Mouse (Mus musculus): ENCODE measurements around the gene Popdc2.

Popdc2 gene

DNA sequence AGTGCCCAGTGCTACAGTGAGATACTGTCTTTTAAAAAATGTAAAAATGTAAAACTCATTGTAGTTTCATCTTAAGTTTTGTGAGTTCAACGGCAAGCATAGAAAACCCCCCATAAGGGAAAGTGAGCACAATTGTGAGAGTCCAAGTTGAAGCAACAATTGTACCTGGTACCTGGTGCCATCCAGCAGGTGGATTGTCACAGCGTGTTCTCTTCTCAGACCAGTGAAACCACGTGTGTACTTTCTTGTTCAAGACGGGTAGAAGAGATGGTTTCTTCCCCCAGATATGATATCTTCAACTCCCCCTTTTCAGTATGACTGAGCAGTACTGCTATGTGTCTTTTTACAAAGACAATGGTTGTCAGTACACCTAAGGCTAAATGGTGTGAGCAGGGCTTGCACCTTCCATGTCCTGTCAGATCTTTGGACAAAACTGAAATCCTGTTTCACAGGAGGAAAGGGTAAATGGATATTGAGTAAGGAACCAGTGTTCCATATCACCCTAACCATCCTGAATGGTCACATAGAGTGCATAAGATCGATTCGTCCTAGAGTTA, 3.7 kb upstream of the Popdc2 start:
- DNase-seq, result no peak

DNA sequence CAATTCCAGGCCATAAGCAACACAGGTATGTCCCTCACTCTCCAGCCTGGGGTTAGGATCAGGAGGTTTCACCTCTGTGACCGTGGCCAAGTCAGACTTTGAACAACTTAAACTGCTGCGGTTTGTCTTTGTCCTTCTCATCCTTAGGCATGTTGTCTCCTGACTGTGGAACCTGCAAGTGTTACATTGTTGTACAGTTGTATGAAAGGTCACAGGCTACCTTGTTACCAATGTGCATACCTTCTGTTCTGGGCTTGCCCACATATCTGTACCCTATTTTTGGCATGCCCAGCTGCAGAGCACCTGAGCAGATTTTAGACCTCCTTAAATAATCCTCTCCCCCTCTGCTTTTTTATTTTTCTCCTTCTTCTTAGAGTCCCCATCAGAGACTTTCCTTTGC, 2.8 kb upstream of the Popdc2 start:
- no peak for DNase-seq

DNA sequence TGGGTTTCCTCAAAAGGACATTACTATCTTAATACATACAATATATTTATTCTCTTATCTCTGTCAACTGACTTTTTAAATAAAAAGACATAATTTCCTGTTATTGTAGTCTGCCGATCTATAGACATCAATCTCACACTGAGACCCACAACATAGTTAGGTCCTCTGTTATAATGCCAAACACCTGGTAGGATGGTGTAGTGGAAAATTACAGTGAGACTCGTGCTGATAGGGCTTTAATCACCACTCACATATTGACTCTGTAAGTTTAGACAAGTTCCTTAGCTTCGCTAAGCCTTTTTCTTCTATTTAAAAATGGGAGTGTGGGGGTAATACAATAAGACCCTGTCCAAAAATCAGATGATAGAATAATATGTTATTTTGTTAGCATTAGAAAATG, 2.2 kb upstream of the Popdc2 start:
- DNase-seq, result no peak

DNA sequence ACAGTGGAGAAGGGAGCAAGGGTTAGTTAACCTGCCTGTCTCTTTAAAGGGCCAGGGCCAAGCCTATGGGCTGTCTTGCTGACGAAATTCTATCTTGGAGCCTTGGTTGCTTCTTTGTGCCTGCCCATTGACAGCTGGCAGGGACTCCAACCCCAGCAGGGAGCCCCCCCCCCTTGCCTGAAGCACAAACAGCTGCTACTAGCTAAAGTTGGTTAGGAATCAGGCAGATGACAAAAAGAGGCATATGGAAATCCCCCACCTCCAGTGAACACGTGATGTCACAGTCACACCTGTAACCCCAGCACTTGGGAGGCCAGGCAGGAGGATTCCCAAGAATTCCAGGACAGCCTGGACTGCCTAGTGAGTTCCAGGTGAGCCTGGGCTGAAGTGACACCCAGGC, 1.7 kb upstream of the Popdc2 start:
- no peak for DNase-seq

DNA sequence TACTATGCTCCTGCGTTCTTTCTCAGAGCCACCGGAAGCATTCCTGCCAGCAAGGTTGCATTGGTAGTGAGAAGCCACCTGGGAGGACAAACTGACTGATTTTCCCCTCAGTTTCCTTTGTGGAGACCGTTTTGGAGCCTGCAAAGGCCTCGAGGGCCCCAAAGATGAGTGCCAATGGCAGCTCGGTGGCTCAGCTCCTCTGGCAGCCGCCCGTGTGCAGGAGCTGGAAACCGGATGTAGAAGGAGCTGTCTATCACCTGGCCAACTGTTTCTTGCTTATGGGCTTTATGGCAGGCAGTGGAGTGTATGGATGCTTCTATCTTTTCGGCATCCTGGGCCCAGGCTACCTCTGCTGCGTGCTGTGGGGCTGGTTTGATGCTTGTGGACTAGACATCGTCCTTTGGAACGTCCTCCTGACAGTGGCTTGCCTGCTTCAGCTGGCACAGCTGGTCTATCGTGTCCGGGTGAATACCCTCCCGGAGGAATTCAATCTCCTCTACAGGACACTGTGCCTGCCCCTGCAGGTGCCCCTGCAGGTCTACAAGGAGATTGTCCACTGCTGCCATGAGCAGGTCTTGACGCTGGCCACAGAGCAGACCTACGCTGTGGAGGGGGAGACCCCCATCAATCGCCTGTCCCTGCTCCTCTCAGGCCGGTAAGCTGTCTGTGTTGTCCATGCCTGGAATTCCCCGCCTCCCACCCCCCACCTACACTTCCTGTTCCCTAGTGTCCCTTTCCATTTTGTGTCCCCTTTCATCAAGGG, 665 bp downstream of the Popdc2 start:
- no peak for DNase-seq

DNA sequence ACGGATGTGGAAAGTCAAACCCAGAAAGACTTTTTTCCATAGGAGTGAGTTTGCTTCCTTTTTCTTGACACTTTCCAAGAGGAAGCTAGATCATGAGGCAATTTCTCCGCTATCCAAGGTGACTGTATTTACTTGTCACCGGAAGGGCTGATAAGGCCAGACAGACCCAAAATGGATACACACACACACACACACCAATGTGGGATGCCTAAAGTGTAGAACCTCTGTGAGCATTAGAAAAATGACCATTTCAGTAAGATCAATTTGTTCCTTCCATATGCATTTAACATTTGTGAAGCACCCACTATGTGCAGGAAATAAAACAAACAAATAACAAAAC, 1.2 kb downstream of the Popdc2 start:
- DNase-seq, result no peak

DNA sequence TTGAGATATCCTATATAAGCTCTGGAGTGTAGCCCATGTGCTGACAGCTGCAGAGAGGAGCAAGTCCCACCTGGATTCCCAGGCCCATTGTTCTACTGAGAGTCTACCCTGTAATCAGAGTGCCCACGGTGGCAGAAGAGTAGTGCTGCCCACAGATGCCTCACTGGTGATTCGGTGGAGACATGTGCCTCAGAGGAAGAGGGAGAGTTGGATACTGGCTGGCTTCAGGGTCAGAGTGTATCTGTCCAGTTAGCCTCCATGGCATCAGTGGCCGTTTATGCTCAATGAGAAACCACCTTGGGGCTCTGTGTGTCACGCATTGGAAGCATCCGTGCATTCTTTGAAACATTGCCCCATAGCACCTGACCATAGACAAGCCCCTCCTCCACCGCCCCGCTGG, 1.6 kb downstream of the Popdc2 start:
- no peak for DNase-seq

DNA sequence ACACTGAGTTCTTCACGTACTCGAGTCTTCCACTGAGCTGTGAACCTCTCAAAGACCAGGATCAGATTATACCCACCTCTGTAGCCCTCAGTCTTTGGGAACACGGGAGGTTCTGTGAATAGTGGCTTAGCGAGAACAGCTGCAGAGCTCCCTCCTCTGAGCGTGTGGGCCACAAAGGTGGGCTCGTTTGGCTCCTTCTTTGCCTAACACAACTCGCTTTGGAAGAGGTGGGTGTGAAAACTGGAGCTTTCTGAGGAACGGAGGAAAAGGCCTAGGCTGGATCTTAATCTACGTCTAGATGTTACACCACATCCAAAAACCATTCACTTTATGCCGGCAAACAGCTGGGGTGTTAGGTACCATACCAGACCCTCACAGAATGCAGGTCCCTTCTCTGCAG, 3.4 kb downstream of the Popdc2 start:
- no peak for DNase-seq

DNA sequence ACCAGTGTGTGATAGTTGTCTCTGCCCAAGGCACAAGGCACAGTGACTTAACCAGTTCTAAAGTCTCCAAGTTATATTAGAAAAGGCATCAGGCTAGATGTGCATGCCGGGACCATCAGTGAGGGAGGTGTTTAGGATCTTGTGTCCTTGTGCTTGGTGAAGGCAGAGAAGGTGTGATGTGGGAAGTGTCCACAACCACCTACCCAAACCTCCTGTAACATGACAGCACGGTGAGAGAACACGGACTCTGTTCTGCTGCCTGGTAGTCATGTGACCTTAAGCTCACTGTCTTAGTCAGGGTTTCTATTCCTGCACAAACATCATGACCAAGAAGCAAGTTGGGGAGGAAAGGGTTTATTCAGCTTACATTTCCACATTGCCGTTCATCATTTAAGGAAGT, 4.2 kb downstream of the Popdc2 start:
- no peak for DNase-seq

DNA sequence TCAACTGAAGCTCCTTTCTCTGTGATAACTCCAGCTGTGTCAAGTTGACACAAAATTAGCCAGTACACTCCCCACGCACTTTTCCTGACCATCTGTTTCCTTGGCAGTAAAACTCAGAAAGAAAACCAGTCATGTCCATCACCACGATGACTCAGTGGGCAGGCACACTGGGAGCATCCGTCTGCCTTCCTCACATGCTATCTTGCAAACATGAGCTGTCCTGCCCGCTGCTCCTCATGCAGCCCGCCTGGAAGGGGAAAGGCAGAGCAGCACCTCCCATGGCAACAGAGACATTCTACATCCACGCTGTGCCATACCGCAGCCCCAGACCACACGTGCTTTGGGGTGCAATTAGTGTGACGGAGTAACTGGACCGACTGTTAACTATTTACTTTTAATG, 6.3 kb downstream of the Popdc2 start:
- DNase-seq, result no peak

DNA sequence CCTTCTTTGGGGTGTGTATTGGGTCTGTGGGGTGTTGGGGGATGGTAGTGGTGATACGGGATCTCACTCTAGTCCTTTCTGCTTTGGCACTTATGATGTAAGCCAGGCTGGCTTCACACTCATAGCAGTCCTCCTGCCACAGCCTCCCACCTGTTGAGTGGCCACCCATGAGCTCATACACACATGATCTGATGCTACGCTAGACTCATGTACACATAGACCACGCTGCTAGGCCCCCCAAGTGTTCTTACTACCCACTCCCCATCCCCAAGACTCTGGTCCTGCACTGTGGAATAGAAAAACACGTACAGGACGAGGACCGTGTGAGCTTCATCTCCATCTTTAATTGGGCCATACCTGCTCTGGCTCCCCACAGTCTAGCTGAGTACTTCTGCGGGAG, 7.0 kb downstream of the Popdc2 start:
- no peak for DNase-seq

DNA sequence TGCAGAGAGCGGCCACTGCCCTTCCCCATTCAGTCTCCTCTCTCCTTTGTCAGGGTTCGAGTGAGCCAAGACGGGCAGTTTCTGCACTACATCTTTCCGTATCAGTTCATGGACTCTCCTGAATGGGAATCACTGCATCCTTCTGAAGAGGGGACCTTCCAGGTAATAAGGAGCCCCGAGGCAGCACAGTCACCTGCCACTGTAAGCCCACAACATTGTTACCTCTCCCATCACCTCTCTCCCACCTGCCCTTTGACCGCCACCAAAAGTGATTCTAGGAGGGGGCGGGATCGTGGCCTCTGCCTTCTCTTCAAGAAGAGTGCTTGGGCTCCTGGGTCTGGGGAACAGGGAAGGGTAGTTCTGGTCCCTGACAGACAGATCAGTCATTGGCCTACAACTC, 7.4 kb downstream of the Popdc2 start:
- DNase-seq, result no peak

DNA sequence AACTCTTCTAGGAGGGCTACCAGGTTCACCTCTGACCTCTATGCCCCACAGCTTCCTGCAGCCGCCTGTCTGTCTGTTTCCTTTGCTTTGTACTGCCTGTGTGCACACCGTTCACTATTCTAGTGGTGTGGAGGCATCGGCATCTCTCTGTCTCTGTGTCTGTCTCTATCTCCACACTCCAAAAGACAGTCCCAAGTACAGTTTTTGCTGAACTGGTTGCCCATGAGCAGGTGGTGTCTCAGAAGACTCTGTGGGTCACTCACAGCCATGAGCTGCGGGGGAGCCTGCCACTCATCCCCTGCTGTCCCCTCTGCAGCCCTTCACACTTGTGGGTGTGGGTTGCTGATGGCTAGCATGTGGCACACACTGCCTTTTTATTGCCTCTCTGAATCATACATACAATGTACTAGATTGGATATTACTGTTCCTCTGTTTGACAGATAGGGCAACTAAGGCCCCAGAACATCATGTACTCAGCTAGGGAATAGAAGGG, 8.0 kb downstream of the Popdc2 start:
- DNase-seq, result no peak

DNA sequence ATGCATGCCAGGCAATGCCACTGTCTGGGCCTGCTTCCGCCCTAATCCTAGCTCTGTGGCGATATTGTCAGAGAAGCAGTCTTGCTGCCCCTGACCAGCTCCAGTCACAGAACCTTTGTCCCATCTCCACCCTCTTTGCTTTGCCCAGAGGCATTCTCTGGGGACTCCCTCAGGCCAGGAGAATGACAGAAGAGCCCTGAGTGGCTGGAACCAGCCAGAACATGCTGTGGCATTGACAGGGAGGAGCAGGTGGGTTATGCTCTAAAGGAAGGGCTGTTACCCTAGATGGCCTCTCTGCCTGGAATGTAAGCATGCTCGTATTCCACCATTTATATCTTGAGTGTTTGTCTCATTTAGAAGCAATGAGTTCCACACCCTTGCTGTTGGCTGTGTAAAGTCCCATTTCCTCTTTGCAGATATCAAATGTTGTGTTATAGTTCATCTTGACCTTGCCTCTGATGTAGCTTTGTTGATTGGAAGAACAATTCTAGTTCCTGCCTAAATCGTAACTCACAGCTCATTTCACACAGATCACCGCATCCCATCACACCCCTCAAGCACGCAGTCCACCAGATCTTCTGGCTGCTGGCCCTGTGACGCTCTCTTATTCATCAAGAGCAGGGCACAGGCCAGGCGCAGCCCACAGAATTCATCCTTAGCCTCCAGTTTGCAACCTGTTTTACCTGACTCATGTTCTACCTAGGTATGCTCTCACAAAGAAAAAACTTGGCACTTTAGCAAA, 8.8 kb downstream of the Popdc2 start:
- DNase-seq, result no peak

DNA sequence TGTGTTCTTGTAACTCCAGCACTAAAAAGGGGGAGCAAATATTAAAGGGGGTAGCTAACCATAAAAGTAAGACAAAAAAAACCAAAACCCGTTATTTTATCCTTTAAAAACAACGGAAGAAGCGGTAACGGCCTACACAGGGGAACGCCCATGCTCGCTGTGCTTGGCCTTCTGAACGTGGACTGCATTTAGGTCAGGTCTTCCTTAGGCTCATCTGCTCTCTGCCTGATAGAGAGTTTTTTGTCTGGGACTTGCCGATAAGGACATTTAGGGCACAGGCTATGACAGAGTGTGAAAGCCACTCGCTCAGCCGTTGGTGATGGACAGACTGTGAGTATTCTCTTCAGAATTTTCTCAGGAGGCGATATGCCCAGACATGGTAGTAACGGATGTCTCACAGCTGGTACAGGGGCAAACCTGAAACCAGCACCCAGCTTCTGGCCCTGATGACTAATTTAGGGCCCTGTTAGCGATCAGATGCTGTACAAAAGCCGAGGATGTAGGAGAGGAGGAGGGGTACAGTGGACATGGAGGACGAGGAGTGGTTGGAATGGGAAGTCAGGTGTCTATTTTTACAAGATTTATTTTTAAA, 9.8 kb downstream of the Popdc2 start:
- no peak for DNase-seq

DNA sequence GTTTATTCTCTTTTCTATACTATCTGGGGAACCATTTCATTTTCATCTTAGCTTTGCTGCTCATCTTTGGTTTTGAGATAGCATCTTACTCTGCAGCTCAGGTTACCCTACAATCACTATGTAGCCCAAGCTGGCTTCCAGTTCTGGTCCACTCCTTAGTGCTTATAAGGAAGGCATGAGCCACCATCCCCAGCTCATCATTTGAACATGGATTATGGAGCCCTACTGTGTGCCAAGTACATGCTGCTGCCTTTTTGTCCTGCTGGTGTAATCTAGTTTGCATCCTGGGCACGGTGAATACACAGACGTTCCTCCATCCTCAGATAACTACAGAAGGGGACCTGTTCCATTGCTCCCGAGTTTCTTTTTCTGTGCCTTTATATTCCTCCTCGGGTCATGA, 10.9 kb downstream of the Popdc2 start:
- DNase-seq, result no peak

DNA sequence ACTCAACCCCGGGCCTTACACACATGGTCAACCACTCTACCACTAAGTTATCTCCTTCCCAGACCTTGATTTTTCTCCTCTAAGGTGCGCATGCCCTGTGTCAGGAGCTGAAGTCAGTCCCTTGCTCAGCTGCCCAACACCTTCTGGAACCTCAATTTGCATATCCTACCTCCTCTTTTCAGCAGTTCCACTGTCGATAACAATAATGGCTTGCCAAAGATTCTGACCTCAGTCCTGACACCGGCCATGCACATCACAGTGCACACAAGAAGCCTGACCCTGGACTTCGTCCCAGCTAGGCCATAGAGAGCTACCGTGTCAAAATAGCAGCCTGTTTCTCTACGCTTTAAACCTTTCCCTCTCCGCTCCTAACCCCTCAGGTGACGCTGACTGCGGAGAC, 11.4 kb downstream of the Popdc2 start:
- no peak for DNase-seq

DNA sequence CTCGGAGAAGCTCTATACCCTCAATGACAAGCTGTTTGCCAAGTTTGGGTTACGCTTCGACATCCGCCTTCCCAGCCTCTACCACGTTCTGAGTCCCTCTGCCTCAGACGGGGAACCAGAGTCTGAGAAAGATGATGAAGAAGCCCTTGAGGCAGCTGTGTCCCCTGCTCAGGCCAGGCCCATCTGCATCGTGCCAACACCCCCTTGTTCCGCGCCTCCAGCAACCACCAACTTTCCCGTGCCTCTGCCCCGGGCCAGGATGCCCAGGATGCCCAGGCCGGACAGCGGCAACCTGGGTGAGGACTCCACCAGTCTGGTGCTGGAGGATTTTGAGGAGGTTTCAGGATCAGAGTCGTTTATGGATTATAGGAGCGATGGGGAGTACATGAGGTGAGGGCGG, 11.9 kb downstream of the Popdc2 start:
- DNase-seq, result no peak

DNA sequence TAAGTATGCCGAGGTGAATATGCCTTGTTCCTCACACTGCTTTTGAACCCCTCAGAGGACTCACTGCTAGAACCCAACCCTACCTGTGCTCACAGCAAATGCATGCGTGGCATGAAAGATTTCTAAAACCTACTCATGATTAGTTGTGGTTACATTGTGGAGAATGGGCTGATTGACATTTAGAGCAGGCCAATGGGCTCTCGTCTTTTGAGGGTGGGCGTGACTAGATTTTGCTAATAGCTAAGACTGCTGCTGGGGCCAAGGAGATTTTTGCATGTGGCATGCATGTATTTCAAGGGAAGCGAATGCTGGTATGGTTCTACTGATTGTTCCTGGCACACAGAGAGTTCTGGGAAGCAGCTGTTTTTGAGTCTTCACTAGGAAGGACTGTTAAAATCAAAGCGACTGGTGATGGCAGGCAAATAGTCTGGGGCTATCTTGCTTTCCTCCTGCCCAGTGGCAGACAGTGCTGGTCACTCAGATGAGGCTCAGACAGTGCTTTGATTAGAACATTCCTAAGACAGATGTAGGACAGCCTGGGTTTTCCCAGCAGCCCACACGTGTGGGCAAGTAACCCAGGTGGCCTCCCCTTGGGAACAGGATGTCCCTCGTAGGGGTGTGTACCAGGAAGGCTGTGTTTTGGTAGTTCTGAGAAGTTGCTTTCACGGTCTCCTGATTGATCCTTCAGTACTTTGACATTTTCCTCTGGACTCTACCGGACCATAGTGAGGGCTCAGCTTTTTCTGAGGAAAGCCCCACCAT, 12.6 kb downstream of the Popdc2 start:
- no peak for DNase-seq

DNA sequence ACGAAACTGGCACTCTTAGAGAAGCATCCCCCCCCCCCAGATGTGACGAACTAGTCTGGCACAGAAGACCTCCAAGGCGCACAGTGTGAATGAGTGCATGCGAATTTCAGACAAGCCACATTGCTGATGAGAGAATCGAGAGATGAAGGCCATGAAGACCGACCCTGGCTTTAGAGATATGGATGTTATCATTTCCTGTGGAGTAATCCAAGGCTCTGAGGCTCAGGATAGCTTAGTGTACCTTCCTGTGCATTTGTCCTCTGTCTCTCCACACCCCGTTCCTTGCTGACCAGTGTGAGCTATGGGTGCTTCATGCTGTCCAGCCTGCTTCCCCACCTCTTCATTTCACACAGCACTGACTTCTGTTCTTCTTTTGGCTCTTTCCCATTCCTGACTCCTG, 13.2 kb downstream of the Popdc2 start:
- no peak for DNase-seq

DNA sequence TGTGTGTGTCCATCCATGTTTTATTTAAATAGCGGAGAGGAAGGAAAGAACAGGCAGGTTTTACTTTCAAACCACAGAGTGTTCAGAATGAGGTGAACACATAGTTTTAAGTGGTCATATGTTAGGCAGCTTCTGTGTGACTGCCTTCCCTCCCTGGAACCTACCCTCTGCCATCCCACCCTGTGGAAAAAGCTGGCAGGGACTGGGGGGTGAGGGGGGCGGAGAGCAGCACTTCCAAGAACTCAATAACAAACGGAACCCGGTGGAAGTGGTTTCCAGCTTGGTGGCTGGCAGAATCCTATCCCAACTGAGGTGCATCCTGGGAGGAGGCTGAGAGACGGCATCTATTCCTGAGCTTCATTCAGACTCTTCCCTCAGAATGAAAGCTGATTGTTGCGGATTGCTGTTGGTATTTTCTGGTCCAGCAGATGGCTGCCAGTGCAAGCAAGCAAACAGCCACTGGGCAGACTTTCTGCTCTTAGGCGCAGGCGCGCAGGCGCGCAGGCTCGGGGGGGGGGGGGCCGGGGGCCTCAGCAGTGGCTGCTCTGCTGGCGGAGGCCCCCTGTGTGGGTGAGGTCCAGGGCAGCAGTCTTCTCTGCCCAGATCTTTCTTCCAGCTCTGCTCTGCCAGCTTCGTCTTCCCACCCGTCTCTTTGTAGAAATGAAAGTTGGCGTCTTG, 14.3 kb downstream of the Popdc2 start:
- peak; percentile 59 for DNase-seq

DNA sequence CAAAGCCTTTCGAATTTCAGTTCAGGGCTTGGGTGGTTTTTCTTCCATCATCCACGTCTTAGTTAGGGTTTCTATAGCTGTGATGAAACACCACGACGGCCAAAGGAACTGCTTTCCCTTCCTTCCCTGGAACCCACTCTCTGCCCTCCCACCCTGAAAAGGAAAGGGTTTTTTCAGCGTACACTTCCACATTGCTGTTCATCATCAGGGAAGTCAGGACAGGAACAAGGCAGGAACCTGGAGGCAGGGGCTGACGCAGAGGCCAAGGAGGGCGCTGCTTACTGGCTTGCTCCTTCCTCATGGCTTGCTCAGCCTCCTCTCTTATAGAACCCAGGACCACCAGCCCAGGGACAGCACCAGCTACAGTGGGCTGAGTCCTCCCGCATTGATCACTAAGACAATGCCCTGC, 14.8 kb downstream of the Popdc2 start:
- peak; percentile 26 for DNase-seq

DNA sequence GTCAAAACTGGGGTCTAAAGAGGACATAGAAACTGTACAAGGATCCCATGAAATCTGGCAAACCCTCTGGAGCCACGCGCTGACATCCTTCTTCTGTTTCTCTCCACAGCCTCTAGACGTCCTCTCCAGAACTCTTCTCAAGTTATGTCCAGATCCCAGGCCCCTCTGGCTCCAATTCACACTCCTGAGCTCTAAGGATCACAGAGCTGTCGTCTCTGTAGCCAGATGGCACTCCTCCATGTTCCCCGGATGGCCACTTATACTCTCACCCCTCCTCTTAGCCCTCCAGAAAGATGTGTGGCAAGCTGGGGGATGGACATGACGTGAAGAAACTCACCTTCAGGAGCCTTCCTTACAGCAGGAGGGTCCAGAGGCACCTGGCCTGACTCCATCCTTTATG, 15.5 kb downstream of the Popdc2 start:
- no peak for DNase-seq
